Mouse (Mus musculus) ovary, postnatal 14 days (tissue): Measurements from ENCODE around the gene Vmn1r159.
"Not testable (repeated sequence)": the region's sequence is repeated elsewhere in the genome, so short reads cannot be mapped to it uniquely, and the experiment has no call there.

ENCODE experiments used
- DNase-seq: peaks from one replicate; pipeline ENCODE4 v3.0.0; 2022; ENCODE audit warnings: low spot score

Gene Vmn1r159

GRCm38 (mm10) chr7:22843505-22843904 is at the start of gene Vmn1r159:
Gene Vmn1r159 (minus strand): TSS chr7:22843605.
- DNase-seq: not testable (repeated sequence)

- DNase-seq: not testable (repeated sequence)
Observed at GRCm38 (mm10) chr7:22870924-22871323, 27.5 kb upstream of the Vmn1r159 start, which contains the start of gene Vmn1r160. Gene Vmn1r160 (plus strand): TSS chr7:22871224.
